Mouse (Mus musculus) T-helper 1 cell (primary cell): ENCODE measurements around the gene Tmem251.

Experiments
- in situ Hi-C: fragments of 300-600 bp; cut with MboI, MseI; formaldehyde crosslinking; loops from one replicate; pipeline ENCODE4 v1.15.1; 2025; ENCODE audit warnings: high pct_unique_total_duplicates

The Tmem251 gene

GRCm38 (mm10) chr12:102748256-102748655 lies 4.7 kb downstream of the Tmem251 start:
- in situ Hi-C loops, result no loop called here

GRCm38 (mm10) chr12:102756304-102756703 lies 12.7 kb downstream of the Tmem251 start:
- in situ Hi-C loops, result no loop called here

- in situ Hi-C loops, result no loop called here
These were observed 13.6 kb downstream of the Tmem251 start for GRCm38 (mm10) chr12:102757055-102757688.

DNA sequence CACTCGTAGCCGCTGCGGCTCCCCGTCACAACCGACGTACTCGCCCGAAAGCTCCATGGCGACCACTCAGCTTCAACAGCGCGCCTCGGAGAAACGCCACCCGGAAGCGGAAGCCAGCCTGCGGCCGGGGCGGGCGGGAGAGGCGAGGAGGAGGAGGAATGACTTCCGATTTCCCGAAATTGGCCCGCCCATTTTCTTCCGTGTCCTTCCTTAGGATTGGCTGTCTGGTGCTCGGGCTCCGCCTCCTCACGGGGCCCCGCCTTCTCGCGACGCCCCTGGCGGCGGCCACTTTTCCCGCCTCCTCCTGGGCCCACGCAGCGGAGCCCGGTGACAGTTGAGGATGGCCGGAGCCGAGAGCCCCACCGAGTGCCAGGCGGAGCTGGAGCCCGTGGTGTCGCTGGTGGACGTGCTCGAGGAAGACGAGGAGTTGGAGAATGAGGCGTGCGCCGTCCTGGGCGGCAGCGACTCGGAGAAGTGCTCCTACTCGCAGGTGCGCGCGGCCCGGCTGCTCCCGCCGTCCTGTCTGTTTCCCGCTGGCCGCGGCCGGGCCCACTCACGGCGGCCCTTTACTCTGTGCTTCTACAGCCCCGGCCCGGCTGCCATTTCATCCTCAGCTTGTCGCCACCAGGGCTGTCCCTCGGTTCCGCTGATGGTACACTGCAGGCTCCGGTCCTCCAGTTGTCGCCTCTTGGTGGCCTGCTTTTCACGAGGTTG lies 14.3 kb downstream of the Tmem251 start, which contains the start of the genes Gm28051, Gon7 and Ubr7:
Gene Gm28051 (minus strand): TSS at position 77 of the 714 bp plus-strand sequence.
Gene Gon7 (minus strand): TSS at position 115 of the 714 bp plus-strand sequence.
Gene Ubr7 (plus strand): TSS at position 279 of the 714 bp plus-strand sequence.
- in situ Hi-C loops, result no loop called here

GRCm38 (mm10) chr12:102758403-102758756 lies 14.8 kb downstream of the Tmem251 start, which contains the start of gene Gm20604:
Gm20604 (minus strand) TSS chr12:102758672.
- in situ Hi-C loops, result no loop called here

GRCm38 (mm10) chr12:102758936-102759335 lies 15.4 kb downstream of the Tmem251 start:
- in situ Hi-C loops, result no loop called here

- in situ Hi-C loops, result no loop called here
These were observed 18.1 kb downstream of the Tmem251 start for GRCm38 (mm10) chr12:102761668-102762067.

DNA sequence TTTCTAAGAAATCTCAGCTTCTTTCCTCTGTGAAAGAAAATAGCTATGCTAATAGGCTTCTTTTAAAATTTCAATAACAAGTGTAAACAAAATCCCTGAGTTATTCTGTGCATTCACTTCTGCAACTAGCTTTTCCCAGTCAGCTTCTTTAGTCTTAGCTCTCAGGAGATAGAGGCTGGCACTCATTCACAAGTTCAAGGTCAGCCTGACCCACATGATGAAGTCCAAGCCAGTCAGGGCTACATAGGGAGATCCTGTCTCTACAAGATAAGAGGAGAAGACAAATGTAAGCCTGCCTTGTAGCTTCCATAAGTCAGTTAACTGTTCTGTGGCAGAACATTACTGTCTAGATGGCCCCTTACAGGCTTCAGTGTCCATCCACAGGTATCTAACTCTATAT lies 20.1 kb downstream of the Tmem251 start:
- in situ Hi-C loops, result no loop called here

DNA sequence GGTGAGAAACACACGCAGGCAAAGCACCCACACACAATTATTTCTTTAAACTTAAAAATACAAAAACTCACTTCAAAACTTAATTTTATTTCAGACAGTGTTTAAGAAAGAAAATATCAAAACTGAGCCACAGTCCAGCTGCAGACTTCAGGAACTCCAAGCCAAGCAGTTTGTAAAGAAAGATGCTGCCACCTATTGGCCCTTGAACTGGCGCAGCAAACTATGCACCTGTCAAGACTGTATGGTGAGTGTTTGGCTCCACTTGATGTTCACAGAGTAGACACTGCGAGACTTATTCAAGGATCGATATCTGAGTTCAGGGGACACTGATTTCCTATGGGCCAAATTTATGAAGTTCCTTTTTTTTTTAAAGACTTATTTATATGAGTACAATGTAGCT lies 25.4 kb downstream of the Tmem251 start:
- in situ Hi-C loops, result no loop called here

GRCm38 (mm10) chr12:102771601-102772000 lies 28.0 kb downstream of the Tmem251 start:
- in situ Hi-C loops, result no loop called here

- in situ Hi-C loops, result no loop called here
These were observed 29.1 kb downstream of the Tmem251 start for GRCm38 (mm10) chr12:102772676-102773075.

- in situ Hi-C loops, result no loop called here
These were observed 32.5 kb downstream of the Tmem251 start for GRCm38 (mm10) chr12:102776035-102776434.

GRCm38 (mm10) chr12:102778151-102778550 lies 34.6 kb downstream of the Tmem251 start:
- in situ Hi-C loops, result no loop called here

DNA sequence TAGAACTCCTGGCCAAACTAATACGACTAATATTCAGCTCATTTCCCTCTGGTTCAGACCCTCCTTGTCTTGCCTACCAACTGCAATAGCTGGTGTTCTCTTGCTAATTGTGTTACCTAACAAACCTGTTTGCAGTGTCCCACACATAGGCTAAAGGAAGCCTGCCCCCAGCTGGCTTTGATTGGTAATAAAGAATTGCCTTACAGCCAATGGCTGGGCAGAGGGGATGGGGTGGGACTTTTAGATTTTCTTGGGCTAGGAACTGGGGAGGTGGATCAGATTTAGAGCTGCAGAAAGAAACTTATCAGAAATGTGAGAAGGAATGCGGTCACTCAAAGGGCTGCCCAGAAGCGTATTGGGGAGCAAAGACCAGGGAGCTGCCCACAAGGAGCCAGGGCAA lies 35.9 kb downstream of the Tmem251 start:
- in situ Hi-C loops, result no loop called here

- in situ Hi-C loops, result no loop called here
These were observed 39.3 kb downstream of the Tmem251 start for GRCm38 (mm10) chr12:102782841-102783240.

DNA sequence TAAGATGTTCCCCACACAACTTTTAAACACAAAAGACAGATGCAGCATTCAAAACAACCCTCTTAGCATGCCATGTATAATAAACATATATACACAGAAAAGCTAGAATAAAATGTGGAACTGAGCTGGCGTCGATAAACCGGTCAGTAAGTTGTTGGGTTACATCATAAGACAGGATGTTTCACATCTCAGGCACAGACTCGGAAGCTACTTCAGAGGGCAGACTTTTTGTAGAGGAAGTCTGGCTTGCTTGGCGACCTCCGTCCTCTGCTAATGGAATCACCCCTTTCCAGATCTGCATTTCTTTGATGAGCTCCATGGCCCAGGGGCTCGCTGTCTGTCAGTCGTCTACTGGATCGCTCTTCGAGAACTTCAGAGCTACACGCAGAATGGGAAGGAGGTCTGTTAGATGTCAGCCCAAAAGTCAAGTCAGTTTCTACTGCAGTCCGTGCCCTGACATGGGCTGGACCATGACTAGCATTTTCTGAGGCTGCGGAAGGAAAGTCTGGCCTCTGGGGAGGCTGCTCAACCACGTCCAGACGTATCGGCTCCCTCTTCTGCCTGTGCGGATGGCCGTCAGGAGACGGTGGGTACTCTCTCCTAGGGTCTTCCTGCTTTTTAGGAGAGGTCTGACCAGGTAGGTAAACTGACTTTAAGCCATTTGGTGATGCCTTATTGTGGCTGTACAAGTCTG lies 41.5 kb downstream of the Tmem251 start:
- in situ Hi-C loops, result no loop called here

DNA sequence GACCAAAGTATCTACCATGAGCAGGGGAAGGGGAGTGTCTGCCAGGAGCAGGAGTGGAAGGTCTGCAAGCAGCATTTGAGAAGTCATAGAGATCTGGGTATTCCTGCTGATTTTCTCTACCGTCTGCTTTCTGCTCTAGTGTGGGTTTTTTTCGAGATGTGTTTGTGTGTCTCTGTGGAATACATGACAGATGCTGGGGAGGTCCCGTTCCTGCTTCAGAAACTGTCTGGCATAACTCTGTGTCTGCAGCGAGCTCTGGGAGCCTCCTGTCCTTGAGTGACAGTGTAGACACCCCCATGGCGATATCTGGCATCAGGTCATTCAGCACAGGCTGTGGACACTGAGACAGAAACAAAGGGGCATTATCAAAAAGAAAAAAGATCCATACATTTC lies 42.0 kb downstream of the Tmem251 start:
- in situ Hi-C loops, result no loop called here

DNA sequence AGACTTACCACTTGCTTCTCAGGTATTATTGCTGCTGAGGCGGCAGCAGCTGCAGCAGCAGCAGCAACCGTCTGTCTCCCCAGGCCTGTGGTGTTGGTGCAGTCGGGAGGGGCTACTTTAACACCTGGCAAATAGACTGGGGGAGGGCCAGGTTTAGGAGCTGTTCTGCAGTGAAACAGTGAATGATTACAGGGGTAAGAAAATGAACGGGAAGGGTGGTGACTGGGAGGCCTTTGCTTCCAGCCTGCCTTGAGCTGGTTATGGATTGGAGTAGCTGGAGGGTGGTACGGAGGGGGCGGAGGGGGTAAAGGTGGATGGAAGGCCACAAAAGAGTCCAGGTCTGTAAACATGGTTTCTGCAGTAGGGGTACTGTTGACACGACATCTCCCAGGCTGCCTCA lies 44.4 kb downstream of the Tmem251 start:
- in situ Hi-C loops, result no loop called here
